Mouse (Mus musculus): ENCODE results near the gene Syngap1. TPM values are rescaled to one million over a fixed set of nuclear protein-coding genes. Genes with fewer than 3 reads are reported as not detected.
"Not testable (repeated sequence)": the region's sequence is repeated elsewhere in the genome, so short reads cannot be mapped to it uniquely, and the experiment has no call there.

Gene Syngap1
- polyA plus RNA-seq (2014; fragmentation: Nextera tagmentation; extraction: Ambion mirVana), result 3.2 and 4.2 TPM in 2 replicates

- no peak for ATAC-seq (replicated peaks; ENCODE audit: low FRiP score)
- H3K4me1 ChIP-seq (replicated peaks; ENCODE audit: control insufficient read depth, insufficient read depth, low read length), result peaks cover 22% of the 10 kb centered on the region
Observed at GRCm38 (mm10) chr17:26941031-26941789, at the start of gene Syngap1. Gene Syngap1, plus strand, starts transcription at chr17:26941253.

GRCm38 (mm10) chr17:26892635-26893375 is 48.2 kb upstream of the Syngap1 start:
- Histone ChIP-seq H3K9me3 (ENCODE audit: control insufficient read depth, low read length) (no peaks in the 10 kb centered on the region), H3K36me3 (ENCODE audit: control insufficient read depth, insufficient read depth, low read length) (no peaks in the 10 kb centered on the region), H3K27me3 (ENCODE audit: control insufficient read depth, insufficient read depth, low read length) (no peaks in the 10 kb centered on the region), H3K4me2 (ENCODE audit: low read depth, low read length, severe bottlenecking) (no peak overlapping the region), H3K27ac (ENCODE audit: low read depth, low read length) (no peak overlapping the region), H3K4me1 (replicated peaks; ENCODE audit: control insufficient read depth, insufficient read depth, low read length) (peaks cover 8% of the 10 kb centered on the region; the same call in 1 of the 2 replicates), H3K9ac (ENCODE audit: low read length) (no peak overlapping the region), H3K4me3 (ENCODE audit: low read depth, low read length) (no peak overlapping the region)
- peak; percentile 34 for DNase-seq (ENCODE audit: low spot score)
- ATAC-seq (replicated peaks; ENCODE audit: low FRiP score), result no peak
- WGBS, result 47% methylated on average over 16 of the region's 16 CpGs

More at GRCm38 (mm10) chr17:26941031-26941789, at the start of gene Syngap1:
- Histone ChIP-seq H3K9ac (ENCODE audit: low read length) (peak within 1 kb of the TSS; percentile 68), H3K27ac (ENCODE audit: low read depth, low read length) (peak within 1 kb of the TSS; percentile 89), H3K9me3 (ENCODE audit: control insufficient read depth, low read length) (no peaks in the 10 kb centered on the region), H3K36me3 (ENCODE audit: control insufficient read depth, insufficient read depth, low read length) (no peaks in the 10 kb centered on the region; the same call in 1 of the 2 replicates), H3K27me3 (ENCODE audit: control insufficient read depth, insufficient read depth, low read length) (no peaks in the 10 kb centered on the region), H3K4me3 (ENCODE audit: low read depth, low read length) (peak within 1 kb of the TSS; percentile 62), H3K4me2 (ENCODE audit: low read depth, low read length, severe bottlenecking) (peak within 1 kb of the TSS; percentile 94)
- peak; percentile 76 for DNase-seq (ENCODE audit: low spot score)
- WGBS, result 1% methylated on average over 19 of the region's 24 CpGs

- WGBS, result 66% methylated on average over 6 of the region's 6 CpGs
- H3K9ac ChIP-seq (ENCODE audit: low read length), result no peak overlapping the region
- DNase-seq (ENCODE audit: low spot score), result no peak
Observed at GRCm38 (mm10) chr17:26893492-26893891, 47.6 kb upstream of the Syngap1 start.

DNA sequence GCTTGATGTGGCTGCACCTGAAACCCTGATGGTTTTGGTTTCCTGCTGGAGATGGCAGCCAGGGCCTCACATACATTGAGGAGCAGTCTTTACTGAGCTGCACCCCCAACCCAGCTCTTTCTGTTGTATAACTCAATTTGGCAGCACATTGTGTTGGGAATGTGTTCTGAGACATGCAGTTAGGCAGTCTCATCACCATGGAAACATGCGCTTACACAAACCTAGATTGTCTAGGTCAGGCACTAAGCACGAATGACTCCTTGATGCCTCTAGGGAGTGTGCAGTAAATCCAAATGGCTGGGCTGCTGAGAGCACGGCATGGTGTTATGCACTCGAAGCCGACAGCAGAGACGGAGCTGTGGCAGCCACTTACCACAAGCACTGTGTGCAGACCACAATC is 46.7 kb upstream of the Syngap1 start:
- 86% methylated on average over 6 of the region's 6 CpGs for WGBS
- H3K9ac ChIP-seq (ENCODE audit: low read length), result no peak overlapping the region
- no peaks in the 10 kb centered on the region for H3K9me3 ChIP-seq (ENCODE audit: control insufficient read depth, low read length)
- H3K36me3 ChIP-seq (ENCODE audit: control insufficient read depth, insufficient read depth, low read length), result no peaks in the 10 kb centered on the region
- H3K27ac ChIP-seq (ENCODE audit: low read depth, low read length), result no peak overlapping the region
- DNase-seq (ENCODE audit: low spot score) (no peak), ATAC-seq (replicated peaks; ENCODE audit: low FRiP score) (no peak)
- H3K4me1 ChIP-seq (replicated peaks; ENCODE audit: control insufficient read depth, insufficient read depth, low read length), result peaks cover 8% of the 10 kb centered on the region; the same call in 1 of the 2 replicates
- no peak overlapping the region for H3K4me2 ChIP-seq (ENCODE audit: low read depth, low read length, severe bottlenecking)
- no peak overlapping the region for H3K4me3 ChIP-seq (ENCODE audit: low read depth, low read length)
- H3K27me3 ChIP-seq (ENCODE audit: control insufficient read depth, insufficient read depth, low read length), result no peaks in the 10 kb centered on the region

More at GRCm38 (mm10) chr17:26893492-26893891, 47.6 kb upstream of the Syngap1 start:
- H3K9me3 ChIP-seq (ENCODE audit: control insufficient read depth, low read length), result no peaks in the 10 kb centered on the region
- no peak overlapping the region for H3K27ac ChIP-seq (ENCODE audit: low read depth, low read length)
- no peak overlapping the region for H3K4me2 ChIP-seq (ENCODE audit: low read depth, low read length, severe bottlenecking)
- H3K36me3 ChIP-seq (ENCODE audit: control insufficient read depth, insufficient read depth, low read length), result no peaks in the 10 kb centered on the region
- H3K27me3 ChIP-seq (ENCODE audit: control insufficient read depth, insufficient read depth, low read length), result no peaks in the 10 kb centered on the region
- no peak for ATAC-seq (replicated peaks; ENCODE audit: low FRiP score)
- no peak overlapping the region for H3K4me3 ChIP-seq (ENCODE audit: low read depth, low read length)
- H3K4me1 ChIP-seq (replicated peaks; ENCODE audit: control insufficient read depth, insufficient read depth, low read length), result peaks cover 8% of the 10 kb centered on the region; the same call in 1 of the 2 replicates

- WGBS, result 12% methylated on average over 10 of the region's 10 CpGs
- no peaks in the 10 kb centered on the region for H3K36me3 ChIP-seq (ENCODE audit: control insufficient read depth, insufficient read depth, low read length)
- H3K4me3 ChIP-seq (ENCODE audit: low read depth, low read length), result no peak overlapping the region
- no peak overlapping the region for H3K9ac ChIP-seq (ENCODE audit: low read length)
- no peak overlapping the region for H3K4me2 ChIP-seq (ENCODE audit: low read depth, low read length, severe bottlenecking)
- no peaks in the 10 kb centered on the region for H3K27me3 ChIP-seq (ENCODE audit: control insufficient read depth, insufficient read depth, low read length)
- ATAC-seq (replicated peaks; ENCODE audit: low FRiP score), result no peak
- no peaks in the 10 kb centered on the region for H3K9me3 ChIP-seq (ENCODE audit: control insufficient read depth, low read length)
- DNase-seq (ENCODE audit: low spot score), result peak; percentile 80
- no peak overlapping the region for H3K27ac ChIP-seq (ENCODE audit: low read depth, low read length)
- peaks cover 8% of the 10 kb centered on the region; the same call in 1 of the 2 replicates for H3K4me1 ChIP-seq (replicated peaks; ENCODE audit: control insufficient read depth, insufficient read depth, low read length)
Observed at GRCm38 (mm10) chr17:26895578-26895977, 45.5 kb upstream of the Syngap1 start.

- H3K4me3 ChIP-seq (ENCODE audit: low read depth, low read length), result no peak overlapping the region
- DNase-seq (ENCODE audit: low spot score) (no peak), ATAC-seq (replicated peaks; ENCODE audit: low FRiP score) (no peak)
- no peak overlapping the region for H3K4me2 ChIP-seq (ENCODE audit: low read depth, low read length, severe bottlenecking)
- no peak overlapping the region for H3K9ac ChIP-seq (ENCODE audit: low read length)
- no peak overlapping the region for H3K27ac ChIP-seq (ENCODE audit: low read depth, low read length)
- H3K27me3 ChIP-seq (ENCODE audit: control insufficient read depth, insufficient read depth, low read length), result no peaks in the 10 kb centered on the region
- no peaks in the 10 kb centered on the region for H3K9me3 ChIP-seq (ENCODE audit: control insufficient read depth, low read length)
- no peaks in the 10 kb centered on the region for H3K4me1 ChIP-seq (replicated peaks; ENCODE audit: control insufficient read depth, insufficient read depth, low read length)
- WGBS, result 83% methylated on average over 6 of the region's 6 CpGs
- H3K36me3 ChIP-seq (ENCODE audit: control insufficient read depth, insufficient read depth, low read length), result no peaks in the 10 kb centered on the region
Observed at GRCm38 (mm10) chr17:26900916-26901315, 40.1 kb upstream of the Syngap1 start.

DNA sequence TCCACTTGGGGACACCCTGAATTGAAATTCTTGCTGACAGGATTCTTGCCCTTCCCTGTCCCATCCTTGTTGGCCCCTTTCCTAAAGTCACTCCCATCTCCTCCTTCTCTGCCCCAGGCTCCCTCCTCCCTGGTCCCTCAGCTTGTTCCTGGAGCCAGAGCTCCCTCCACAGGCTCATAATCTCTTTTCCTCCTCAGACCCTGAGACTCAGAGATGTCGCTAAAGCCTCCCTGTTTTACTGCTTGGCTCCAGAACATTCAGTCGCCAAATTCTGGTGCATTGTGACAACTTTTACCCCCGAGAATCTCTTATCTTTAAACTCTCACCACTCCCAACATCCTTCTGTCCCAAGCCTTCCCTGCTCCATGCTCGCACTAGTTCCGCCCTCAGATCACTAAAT is 36.7 kb upstream of the Syngap1 start:
- Histone ChIP-seq H3K36me3 (ENCODE audit: control insufficient read depth, insufficient read depth, low read length) (no peaks in the 10 kb centered on the region), H3K9ac (ENCODE audit: low read length) (no peak overlapping the region), H3K4me3 (ENCODE audit: low read depth, low read length) (no peak overlapping the region), H3K27me3 (ENCODE audit: control insufficient read depth, insufficient read depth, low read length) (no peaks in the 10 kb centered on the region), H3K27ac (ENCODE audit: low read depth, low read length) (no peak overlapping the region), H3K4me2 (ENCODE audit: low read depth, low read length, severe bottlenecking) (no peak overlapping the region), H3K4me1 (replicated peaks; ENCODE audit: control insufficient read depth, insufficient read depth, low read length) (no peaks in the 10 kb centered on the region), H3K9me3 (ENCODE audit: control insufficient read depth, low read length) (no peaks in the 10 kb centered on the region)
- no peak for DNase-seq (ENCODE audit: low spot score)
- 63% methylated on average over 5 of the region's 5 CpGs for WGBS
- no peak for ATAC-seq (replicated peaks; ENCODE audit: low FRiP score)

- H3K9me3 ChIP-seq (ENCODE audit: control insufficient read depth, low read length); H3K36me3 ChIP-seq (ENCODE audit: control insufficient read depth, insufficient read depth, low read length); H3K27ac ChIP-seq (ENCODE audit: low read depth, low read length); H3K4me1 ChIP-seq (replicated peaks; ENCODE audit: control insufficient read depth, insufficient read depth, low read length); H3K9ac ChIP-seq (ENCODE audit: low read length); ATAC-seq (replicated peaks; ENCODE audit: low FRiP score); H3K4me3 ChIP-seq (ENCODE audit: low read depth, low read length); H3K27me3 ChIP-seq (ENCODE audit: control insufficient read depth, insufficient read depth, low read length); H3K4me2 ChIP-seq (ENCODE audit: low read depth, low read length, severe bottlenecking); DNase-seq (ENCODE audit: low spot score): not testable (repeated sequence)
- 91% methylated on average over 14 of the region's 15 CpGs for WGBS
Observed at GRCm38 (mm10) chr17:26907506-26907905, 33.5 kb upstream of the Syngap1 start.
